Mouse (Mus musculus): ENCODE measurements around the gene C2cd5.

Gene C2cd5

GRCm38 (mm10) chr6:143079126-143079525 is 20.8 kb downstream of the C2cd5 start:
- in situ Hi-C loops (cut with MboI; ENCODE audit: unreplicated experiment in 2 of 2): no loop called here

DNA sequence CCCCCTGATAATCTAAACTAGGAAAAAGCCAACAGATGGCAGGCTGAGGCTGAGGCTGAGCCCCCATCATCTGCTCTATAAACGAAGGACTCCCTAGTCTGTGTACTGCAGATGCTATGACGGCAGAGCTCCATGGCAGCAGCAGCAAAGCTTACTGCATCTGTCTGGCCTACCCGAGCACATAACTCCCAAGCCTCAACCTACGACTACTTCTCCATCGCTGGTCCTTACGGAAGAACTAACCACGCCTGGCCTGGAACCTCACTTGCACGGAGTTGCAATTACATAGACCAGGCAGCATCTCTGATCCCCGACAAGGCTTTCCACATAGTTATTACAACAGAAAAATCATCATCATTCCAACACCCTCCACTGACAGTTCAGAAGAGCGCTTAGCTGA is 23.5 kb downstream of the C2cd5 start:
- in situ Hi-C loops (cut with MboI; ENCODE audit: unreplicated experiment in 2 of 2): no loop called here

DNA sequence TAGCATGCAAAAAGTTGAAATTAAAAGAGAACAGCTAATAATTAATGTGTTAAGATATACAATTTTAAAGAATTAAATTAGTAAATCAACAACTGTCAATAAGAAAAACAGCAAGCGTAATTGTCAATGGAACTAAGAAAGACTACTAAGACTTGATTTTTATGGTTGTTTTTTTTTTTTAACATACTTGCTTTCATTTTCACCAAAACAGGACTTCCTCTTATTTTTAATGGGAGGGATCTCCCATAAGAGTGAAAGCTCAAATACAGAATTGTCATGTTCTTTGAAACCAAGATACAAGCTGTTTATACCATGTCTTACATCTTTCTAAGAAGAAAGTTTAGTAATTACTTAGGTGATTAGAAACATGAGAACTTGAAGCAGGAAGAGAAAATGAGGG is 26.0 kb downstream of the C2cd5 start:
- in situ Hi-C loops (cut with MboI; ENCODE audit: unreplicated experiment in 2 of 2): no loop called here

DNA sequence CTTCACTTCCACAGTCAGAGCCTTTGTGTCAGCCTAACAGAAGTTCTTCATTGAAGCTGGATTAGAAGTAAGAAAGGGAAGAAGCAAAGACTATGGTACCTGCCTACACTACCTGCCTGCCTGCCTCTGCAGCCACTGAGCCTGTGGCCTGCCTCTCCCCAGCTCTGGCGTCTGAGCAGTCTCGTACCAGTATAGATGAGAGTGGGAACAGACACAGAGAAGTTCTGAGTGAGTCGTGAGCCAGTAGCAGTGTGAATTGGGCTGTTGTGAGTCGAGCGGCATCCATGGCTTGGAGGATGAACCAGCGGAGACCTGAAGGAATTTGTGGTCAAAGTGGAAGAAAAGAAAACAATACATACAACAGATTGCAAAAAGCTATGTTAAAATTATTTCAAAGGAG is 26.5 kb downstream of the C2cd5 start:
- in situ Hi-C loops (cut with MboI; ENCODE audit: unreplicated experiment in 2 of 2): no loop called here

DNA sequence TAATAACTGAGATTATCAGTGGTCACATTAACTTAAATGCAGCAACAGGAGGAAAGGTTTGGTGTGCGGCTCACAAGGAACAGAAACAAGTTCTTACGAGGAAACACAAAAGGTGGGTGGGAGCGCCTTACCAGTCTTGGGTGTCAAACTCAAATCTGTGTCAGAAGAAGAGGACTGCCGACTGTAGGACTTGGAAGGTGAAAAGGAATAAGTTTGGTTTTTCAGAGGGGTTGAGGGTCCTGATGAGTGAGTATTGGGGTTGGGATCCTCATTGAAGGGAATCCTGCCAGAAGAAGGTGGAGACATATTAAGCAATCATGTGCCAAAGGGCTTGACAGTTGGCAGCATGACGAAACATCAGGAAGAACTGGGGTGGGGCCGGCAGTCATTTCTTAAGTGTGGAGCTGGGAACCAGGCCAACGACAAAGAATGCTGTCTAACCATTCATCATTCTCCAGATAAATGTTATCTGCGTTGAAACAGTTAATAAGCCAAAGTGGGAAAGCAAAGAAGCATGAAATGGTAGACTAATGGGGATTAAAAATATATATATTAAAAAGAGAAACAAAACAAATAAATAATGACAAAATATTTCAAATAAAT is 27.4 kb downstream of the C2cd5 start:
- in situ Hi-C loops (cut with MboI; ENCODE audit: unreplicated experiment in 2 of 2): no loop called here

DNA sequence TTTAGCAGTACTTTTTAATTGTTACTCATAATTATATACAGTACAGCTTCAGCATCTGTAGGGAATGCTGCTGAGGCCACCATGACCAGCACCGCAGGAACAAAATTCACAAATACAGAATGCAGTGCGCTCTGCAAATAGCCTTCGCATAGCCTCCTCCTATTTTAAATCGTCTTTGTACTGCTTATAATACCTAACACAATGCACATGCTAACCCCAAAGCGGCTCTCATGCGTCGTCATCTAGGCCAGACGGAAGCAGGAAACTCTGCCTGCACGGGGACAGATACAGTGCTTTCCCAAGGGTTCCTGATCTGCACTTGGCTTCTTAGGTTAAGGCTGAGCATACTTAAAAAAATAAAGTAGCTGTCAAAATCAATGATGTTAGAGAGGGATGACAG is 29.2 kb downstream of the C2cd5 start:
- in situ Hi-C loops (cut with MboI; ENCODE audit: unreplicated experiment in 2 of 2): no loop called here

DNA sequence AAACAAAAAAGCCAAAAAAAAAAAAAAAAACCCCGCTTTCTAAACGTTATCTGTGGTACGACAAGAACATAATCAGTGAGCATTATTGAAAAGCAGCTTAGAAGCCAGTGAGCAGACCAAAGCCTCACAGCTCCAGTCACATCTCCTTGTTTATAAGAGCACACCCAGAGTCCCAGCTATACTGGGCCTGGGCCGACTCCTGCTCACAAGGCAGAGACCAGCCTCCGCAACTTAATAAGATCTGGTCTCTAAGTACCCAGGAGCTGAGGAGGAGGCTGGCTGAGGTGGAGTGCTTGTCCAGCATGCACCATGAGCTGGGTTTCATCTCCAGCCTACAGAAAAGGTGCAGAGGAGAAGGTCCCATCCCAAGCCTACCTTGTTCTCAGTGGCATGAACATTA is 29.9 kb downstream of the C2cd5 start:
- in situ Hi-C loops (cut with MboI; ENCODE audit: unreplicated experiment in 2 of 2): no loop called here

GRCm38 (mm10) chr6:143069606-143070005 is 30.3 kb downstream of the C2cd5 start:
- in situ Hi-C loops (cut with MboI; ENCODE audit: unreplicated experiment in 2 of 2): no loop called here

- in situ Hi-C loops (cut with MboI; ENCODE audit: unreplicated experiment in 2 of 2): no loop called here
These were observed 31.6 kb downstream of the C2cd5 start for GRCm38 (mm10) chr6:143068181-143068915.

- in situ Hi-C loops (cut with MboI; ENCODE audit: unreplicated experiment in 2 of 2): no loop called here
These were observed 32.3 kb downstream of the C2cd5 start for GRCm38 (mm10) chr6:143067654-143068053.

DNA sequence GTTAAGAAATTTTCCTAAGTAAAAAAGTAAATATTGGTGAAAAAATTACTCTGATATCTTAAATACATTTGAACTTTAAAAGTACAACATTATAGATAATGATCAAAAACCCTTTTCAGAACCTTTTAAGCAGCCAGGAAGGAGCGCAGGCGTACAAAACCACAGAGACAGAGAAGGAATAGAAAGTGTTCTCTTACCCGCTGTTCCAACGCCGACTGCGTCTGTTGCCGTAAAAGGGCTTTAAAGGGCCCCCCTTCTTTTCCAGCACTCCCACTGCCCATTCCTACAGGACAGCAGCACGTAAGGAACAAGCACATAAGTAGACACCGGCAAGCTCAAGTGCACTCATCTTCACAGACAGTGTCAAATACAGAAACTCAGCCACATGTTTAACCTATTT is 33.1 kb downstream of the C2cd5 start:
- in situ Hi-C loops (cut with MboI; ENCODE audit: unreplicated experiment in 2 of 2): no loop called here

DNA sequence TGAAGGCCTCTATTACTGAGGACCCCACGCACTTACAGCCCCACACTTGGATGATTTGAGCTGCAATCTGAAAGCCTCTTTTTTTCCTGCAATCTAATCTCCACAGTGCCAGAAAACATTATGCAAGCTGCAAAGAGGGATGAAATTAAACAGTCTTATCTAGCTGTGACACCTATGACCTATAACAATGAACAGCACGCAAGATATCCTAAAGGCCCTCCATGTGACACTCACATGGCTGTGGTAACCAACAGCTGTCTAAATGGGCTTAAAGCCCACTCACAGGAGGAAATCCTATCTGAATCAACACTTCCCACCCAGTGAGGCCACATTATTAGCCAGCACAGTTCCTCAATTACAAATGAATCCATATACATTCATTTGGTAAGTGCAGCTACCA is 35.9 kb downstream of the C2cd5 start:
- in situ Hi-C loops (cut with MboI; ENCODE audit: unreplicated experiment in 2 of 2): no loop called here

GRCm38 (mm10) chr6:143057601-143058000 is 42.3 kb downstream of the C2cd5 start:
- in situ Hi-C loops (cut with MboI; ENCODE audit: unreplicated experiment in 2 of 2): no loop called here

DNA sequence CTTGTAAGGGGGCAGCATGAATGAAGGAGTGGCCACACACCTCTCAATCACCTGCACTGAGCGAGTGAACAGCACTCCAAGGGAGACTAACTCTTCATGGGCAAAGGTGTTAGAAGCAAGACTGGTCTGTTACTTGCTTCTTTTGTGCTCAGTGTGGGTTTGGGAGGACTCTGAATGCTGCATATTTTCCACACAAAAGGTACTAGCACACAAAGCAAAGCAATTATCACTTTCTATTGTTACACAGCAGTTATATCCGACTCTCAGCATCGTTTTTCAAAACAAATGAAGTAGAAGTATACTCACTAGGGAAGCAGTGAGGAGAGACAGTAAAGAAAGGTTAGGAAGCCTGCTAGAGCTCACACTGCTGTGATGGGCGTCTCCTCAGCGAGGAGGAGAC is 48.4 kb downstream of the C2cd5 start:
- in situ Hi-C loops (cut with MboI; ENCODE audit: unreplicated experiment in 2 of 2): no loop called here

- in situ Hi-C loops (cut with MboI; ENCODE audit: unreplicated experiment in 2 of 2): no loop called here
These were observed 50.0 kb downstream of the C2cd5 start for GRCm38 (mm10) chr6:143049791-143050555.

DNA sequence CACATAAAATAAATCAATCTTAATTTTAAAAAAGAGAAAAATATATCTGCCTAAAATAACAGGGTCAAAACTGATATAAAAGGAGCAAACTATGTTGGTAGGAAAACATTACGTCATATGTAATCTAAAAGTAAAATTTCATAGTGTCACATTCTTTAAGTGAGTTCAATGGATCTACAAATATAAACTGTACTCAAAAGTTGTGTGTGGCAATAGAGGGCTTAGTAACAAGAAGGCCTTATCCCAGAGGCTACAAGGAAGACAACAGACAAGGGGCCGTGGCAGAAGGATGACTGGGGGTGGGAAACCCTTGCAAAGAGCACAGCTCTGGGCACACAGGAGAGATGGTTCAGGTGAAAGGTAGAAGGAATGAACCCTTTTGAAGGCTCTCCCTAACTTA is 50.8 kb downstream of the C2cd5 start:
- in situ Hi-C loops (cut with MboI; ENCODE audit: unreplicated experiment in 2 of 2): no loop called here

GRCm38 (mm10) chr6:143047538-143048258 is 52.2 kb downstream of the C2cd5 start:
- in situ Hi-C loops (cut with MboI; ENCODE audit: unreplicated experiment in 2 of 2): no loop called here

GRCm38 (mm10) chr6:143041578-143041977 is 58.4 kb downstream of the C2cd5 start:
- in situ Hi-C loops (cut with MboI; ENCODE audit: unreplicated experiment in 2 of 2): no loop called here

DNA sequence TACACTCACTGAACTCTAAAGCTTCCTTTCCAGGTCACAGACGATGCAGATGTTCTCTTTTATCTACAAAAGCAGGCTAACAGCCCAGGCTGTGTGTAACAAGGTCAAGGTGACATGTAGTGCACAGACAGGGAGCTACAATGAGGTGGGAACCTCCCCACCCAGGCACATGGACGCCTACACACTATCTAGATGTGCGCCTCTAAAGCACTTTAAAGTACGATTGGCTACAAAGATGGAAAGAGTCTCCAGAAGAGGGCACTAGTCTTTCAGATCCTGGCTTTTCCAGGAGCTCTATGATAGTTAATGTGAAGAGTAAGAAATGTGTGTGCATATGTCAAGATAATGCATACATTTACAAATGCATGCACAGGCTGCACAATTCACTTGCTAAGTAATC is 64.7 kb downstream of the C2cd5 start:
- in situ Hi-C loops (cut with MboI; ENCODE audit: unreplicated experiment in 2 of 2): no loop called here

GRCm38 (mm10) chr6:143034503-143034902 is 65.4 kb downstream of the C2cd5 start:
- in situ Hi-C loops (cut with MboI; ENCODE audit: unreplicated experiment in 2 of 2): no loop called here

DNA sequence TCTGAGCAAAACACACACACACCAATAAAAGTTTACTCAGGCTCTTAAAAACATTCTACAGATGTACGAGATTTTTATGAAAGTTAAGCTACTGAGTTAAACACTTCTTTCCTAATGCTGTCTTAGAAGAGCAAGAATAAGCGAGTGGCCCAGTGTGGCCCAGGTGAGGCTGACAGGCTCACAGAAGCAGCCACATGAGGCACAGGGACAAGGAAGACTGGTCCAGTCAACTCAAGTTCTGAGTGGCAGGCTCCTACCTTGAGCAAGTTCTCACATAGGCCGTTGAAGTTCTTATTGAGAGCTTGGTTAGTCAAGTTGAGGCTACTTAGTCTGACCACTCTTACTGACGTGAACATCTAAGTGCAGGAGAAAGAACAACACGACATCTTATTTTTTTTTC is 69.4 kb downstream of the C2cd5 start:
- in situ Hi-C loops (cut with MboI; ENCODE audit: unreplicated experiment in 2 of 2): no loop called here
